Mouse (Mus musculus): ENCODE measurements around the gene Pmel. TPM values are rescaled to one million over a fixed set of nuclear protein-coding genes. Genes with fewer than 3 reads are reported as not detected.
A peak's percentile ranks its signal among the peaks of the same experiment; 100 is the strongest.

The Pmel gene
- polyA plus RNA-seq, 1 experiment: 0.98 TPM

DNA sequence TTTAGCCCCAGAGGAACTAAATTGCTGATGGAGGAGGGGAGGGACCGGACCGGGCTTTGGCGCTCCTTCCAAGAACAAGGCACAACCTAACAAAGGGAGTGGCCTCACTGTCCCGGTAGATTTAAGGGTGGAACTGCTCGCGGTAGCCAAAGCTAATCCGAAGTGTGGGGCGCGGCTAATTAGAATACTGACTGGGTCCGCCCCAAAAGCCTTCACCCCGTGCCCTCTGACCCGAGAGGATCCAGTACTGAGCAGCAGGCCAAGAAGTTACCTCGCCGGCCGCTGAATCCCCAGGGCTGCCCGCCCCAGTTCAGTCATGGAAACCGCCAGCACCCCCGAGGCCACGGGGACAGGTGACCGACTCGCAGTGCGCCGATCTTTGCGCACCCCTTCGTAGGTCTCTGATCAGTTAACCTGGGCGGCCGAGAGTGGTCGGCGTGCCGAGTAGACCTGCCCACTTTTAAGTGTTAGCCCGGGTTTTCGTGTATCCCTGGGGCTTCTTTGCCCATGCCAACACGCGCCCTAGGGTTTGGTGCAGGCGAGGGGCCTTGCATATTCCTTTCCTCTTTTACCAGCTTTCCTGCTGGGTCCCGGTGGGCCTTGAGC lies 43.8 kb downstream of the Pmel start, which contains the start of gene Pym1:
Gene Pym1, plus strand, starts transcription at position 244 of the 606 bp plus-strand sequence.
- DNase-seq (ENCODE audit: extremely low spot score in 1 of 2, low spot score in 1 of 2): peak; percentile 12 to 40

- DNase-seq (ENCODE audit: extremely low spot score in 1 of 2, low spot score in 1 of 2): peak; percentile 59 to 73
Observed at GRCm38 (mm10) chr10:128748252-128748864, 44.4 kb downstream of the Pmel start.

Other genes starting within 250 kb of the Pmel start
- gene Smarcc2, start 244.9 kb upstream of the Pmel start, polyA plus RNA-seq (2012; rRNA removed): 219 and 255 TPM in 2 replicates
- gene Myl6, start 210.1 kb upstream of the Pmel start, polyA plus RNA-seq (2012; rRNA removed): 1,313 and 1,322 TPM in 2 replicates
- gene Myl6b, start 205.5 kb upstream of the Pmel start, polyA plus RNA-seq (2012; rRNA removed): 24.7 and 27.5 TPM in 2 replicates
- gene Esyt1, start 178.3 kb upstream of the Pmel start, polyA plus RNA-seq (2012; rRNA removed): 8.3 and 9.8 TPM in 2 replicates
- 11.3 and 12.2 TPM in 2 replicates for gene Zc3h10, start 156.4 kb upstream of the Pmel start, polyA plus RNA-seq (2012; rRNA removed)
- 1,933 and 2,601 TPM in 2 replicates for gene Rpl41, start 154.9 kb upstream of the Pmel start, polyA plus RNA-seq (2012; rRNA removed)
- 72.3 and 78.6 TPM in 2 replicates for gene Pa2g4, start 138.2 kb upstream of the Pmel start, polyA plus RNA-seq (2012; rRNA removed)
- 8.4 and 9.2 TPM in 2 replicates for gene Erbb3, start 114.5 kb upstream of the Pmel start, polyA plus RNA-seq (2012; rRNA removed)
- 396 and 476 TPM in 2 replicates for gene Rps26, start 77.4 kb upstream of the Pmel start, polyA plus RNA-seq (2012; rRNA removed)
- 11.1 and 11.6 TPM in 2 replicates for gene Ikzf4, start 58.2 kb upstream of the Pmel start, polyA plus RNA-seq (2012; rRNA removed)
- gene Suox, start 30.1 kb upstream of the Pmel start, polyA plus RNA-seq (2012; rRNA removed): 12.9 and 13.4 TPM in 2 replicates
- 114 and 118 TPM in 2 replicates for gene Rab5b, start 7.9 kb upstream of the Pmel start, polyA plus RNA-seq (2012; rRNA removed)
- gene Cdk2, start 836 bp downstream of the Pmel start, polyA plus RNA-seq (2012; rRNA removed): 4.9 and 6.0 TPM in 2 replicates
- gene Dgka, start 40.7 kb downstream of the Pmel start, polyA plus RNA-seq (2012; rRNA removed): 14.8 and 15.6 TPM in 2 replicates
- gene Pym1, start 43.7 kb downstream of the Pmel start, polyA plus RNA-seq (2012; rRNA removed): 38.3 and 44.6 TPM in 2 replicates
- gene Mmp19, start 86.7 kb downstream of the Pmel start, polyA plus RNA-seq (2012; rRNA removed): 2.4 and 3.4 TPM in 2 replicates
- 24.2 and 25.3 TPM in 2 replicates for gene Dnajc14, start 99.9 kb downstream of the Pmel start, polyA plus RNA-seq (2012; rRNA removed)
- gene Tmem198b, start 100.2 kb downstream of the Pmel start, polyA plus RNA-seq (2012; rRNA removed): 21.8 and 22.3 TPM in 2 replicates
- 55.8 and 69.0 TPM in 2 replicates for gene Sarnp, start 113.1 kb downstream of the Pmel start, polyA plus RNA-seq (2012; rRNA removed)
- 15.3 and 17.3 TPM in 2 replicates for gene Ormdl2, start 117.5 kb downstream of the Pmel start, polyA plus RNA-seq (2012; rRNA removed)
- 17.0 and 17.2 TPM in 2 replicates for gene Gdf11, start 187.5 kb downstream of the Pmel start, polyA plus RNA-seq (2012; rRNA removed)
- 82.7 and 95.6 TPM in 2 replicates for gene Cd63, start 196.8 kb downstream of the Pmel start, polyA plus RNA-seq (2012; rRNA removed)
- gene Rdh5, start 218.7 kb downstream of the Pmel start, polyA plus RNA-seq (2012; rRNA removed): 12.3 and 15.7 TPM in 2 replicates
- gene Bloc1s1, start 219.8 kb downstream of the Pmel start, polyA plus RNA-seq (2012; rRNA removed): 233 and 273 TPM in 2 replicates
- 23.4 and 26.8 TPM in 2 replicates for gene Itga7, start 229.6 kb downstream of the Pmel start, polyA plus RNA-seq (2012; rRNA removed)

All from frontal cortex, adult 2 months (tissue).